Mouse (Mus musculus) thymus, adult 2 months (tissue): ENCODE results near the gene Exoc4.

Source experiments
- CTCF ChIP-seq: fragments of 200-500 bp; IDR thresholded peaks from 2 replicates; pipeline ENCODE4 v1.5.1; 2012; ENCODE audit warnings: mild to moderate bottlenecking, control low read depth, low read length, moderate library complexity, borderline replicate concordance; ENCODE audit not compliant: control insufficient read depth, poor library complexity, insufficient read depth; ENCODE audit errors: extremely low read depth
- POLR2A ChIP-seq: fragments of 200-500 bp; IDR thresholded peaks from 2 replicates; pipeline ENCODE4 v1.6.1; 2012; ENCODE audit warnings: mild to moderate bottlenecking, low read length, control low read depth, moderate library complexity; ENCODE audit not compliant: control insufficient read depth, poor library complexity, insufficient read depth; ENCODE audit errors: extremely low read depth

- no peak for TF ChIP-seq CTCF
- no peak for TF ChIP-seq POLR2A
Measured at GRCm38 (mm10) chr6:33772551-33773315, 523.8 kb downstream of the Exoc4 start.
